Mouse (Mus musculus): Measurements from ENCODE around the gene Kcnq5. TPM values are rescaled to one million over a fixed set of nuclear protein-coding genes. Genes with fewer than 3 reads are reported as not detected.
"Not testable (repeated sequence)": the region's sequence is repeated elsewhere in the genome, so short reads cannot be mapped to it uniquely, and the experiment has no call there.

Gene Kcnq5
- polyA plus RNA-seq, 1 experiment from 2014 or later: 4.4 TPM

GRCm38 (mm10) chr1:21402804-21403203 lies 558.9 kb downstream of the Kcnq5 start:
- H3K4me1 ChIP-seq (ENCODE audit: control insufficient read depth in 2 of 2, insufficient read depth in 2 of 2, low read length in 2 of 2): peaks cover 0 to 2% of the 10 kb centered on the region in 2 experiments; a peak in 2 of 4 replicates
- no peaks in the 10 kb centered on the region for H3K9me3 ChIP-seq (ENCODE audit: control insufficient read depth, low read length)
- ATAC-seq (ENCODE audit: insufficient number of reproducible peaks, insufficient read depth, low FRiP score, low read depth): peak; percentile 61
- H3K4me2 ChIP-seq (ENCODE audit: low read length): no peak overlapping the region
- H3K9ac ChIP-seq (ENCODE audit: low read length): no peak overlapping the region
- H3K4me3 ChIP-seq (ENCODE audit: control insufficient read depth in 1 of 2, insufficient read depth in 1 of 2, low read depth in 1 of 2, low read length in 2 of 2): no peak overlapping the region
- H3K27me3 ChIP-seq (ENCODE audit: control insufficient read depth, insufficient read depth, low read length): no peaks in the 10 kb centered on the region
- 21% methylated on average over 8 of the region's 8 CpGs for WGBS
- H3K36me3 ChIP-seq (ENCODE audit: control insufficient read depth, insufficient read depth, low read length): peaks cover 12% of the 10 kb centered on the region; the same call in 1 of the 2 replicates
- 0 out of 4 replicates have a peak overlapping the region, but pooled peaks of 1 of the 2 experiments have one; percentile 33 for H3K27ac ChIP-seq (replicated peaks in 1 of 2; ENCODE audit: control insufficient read depth in 1 of 2, insufficient read depth in 1 of 2, low read depth in 2 of 2, low read length in 2 of 2)

- Histone ChIP-seq H3K27ac (replicated peaks in 1 of 2; ENCODE audit: control insufficient read depth in 1 of 2, insufficient read depth in 1 of 2, low read depth in 2 of 2, low read length in 2 of 2) (no peak overlapping the region), H3K4me1 (ENCODE audit: control insufficient read depth in 2 of 2, insufficient read depth in 2 of 2, low read length in 2 of 2) (no peaks in the 10 kb centered on the region), H3K27me3 (ENCODE audit: control insufficient read depth, insufficient read depth, low read length) (no peaks in the 10 kb centered on the region), H3K4me3 (ENCODE audit: control insufficient read depth in 1 of 2, insufficient read depth in 1 of 2, low read depth in 1 of 2, low read length in 2 of 2) (no peak overlapping the region), H3K36me3 (ENCODE audit: control insufficient read depth, insufficient read depth, low read length) (no peaks in the 10 kb centered on the region), H3K4me2 (ENCODE audit: low read length) (no peak overlapping the region), H3K9ac (ENCODE audit: low read length) (no peak overlapping the region), H3K9me3 (ENCODE audit: control insufficient read depth, low read length) (no peaks in the 10 kb centered on the region)
- no peak for ATAC-seq (ENCODE audit: insufficient number of reproducible peaks, insufficient read depth, low FRiP score, low read depth)
- WGBS: 73% methylated on average over 6 of the region's 6 CpGs
Observed at GRCm38 (mm10) chr1:21391138-21391671, 570.5 kb downstream of the Kcnq5 start.

- H3K9me3 ChIP-seq (ENCODE audit: control insufficient read depth, low read length): no peaks in the 10 kb centered on the region
- H3K4me3 ChIP-seq (ENCODE audit: control insufficient read depth in 1 of 2, insufficient read depth in 1 of 2, low read depth in 1 of 2, low read length in 2 of 2): no peak within 1 kb of the TSS
- H3K9ac ChIP-seq (ENCODE audit: low read length): no peak within 1 kb of the TSS
- H3K27ac ChIP-seq (replicated peaks in 1 of 2; ENCODE audit: control insufficient read depth in 1 of 2, insufficient read depth in 1 of 2, low read depth in 2 of 2, low read length in 2 of 2): no peak within 1 kb of the TSS
- no peaks in the 10 kb centered on the region for H3K36me3 ChIP-seq (ENCODE audit: control insufficient read depth, insufficient read depth, low read length)
- WGBS: 91% methylated on average over 1 of the region's 1 CpGs
- no peaks in the 10 kb centered on the region for H3K4me1 ChIP-seq (ENCODE audit: control insufficient read depth in 2 of 2, insufficient read depth in 2 of 2, low read length in 2 of 2)
- no peak for ATAC-seq (ENCODE audit: insufficient number of reproducible peaks, insufficient read depth, low FRiP score, low read depth)
- no peaks in the 10 kb centered on the region for H3K27me3 ChIP-seq (ENCODE audit: control insufficient read depth, insufficient read depth, low read length)
- no peak within 1 kb of the TSS for H3K4me2 ChIP-seq (ENCODE audit: low read length)
Observed at GRCm38 (mm10) chr1:21383256-21383655, 578.5 kb downstream of the Kcnq5 start, which contains the start of gene Khdc1b. Gene Khdc1b, plus strand, starts transcription at chr1:21383556.

GRCm38 (mm10) chr1:21368031-21368430 lies 593.7 kb downstream of the Kcnq5 start, which contains the start of gene Khdc1c:
Gene Khdc1c, plus strand, starts transcription at chr1:21368331.
- not testable (repeated sequence) for H3K4me2 ChIP-seq (ENCODE audit: low read length); H3K36me3 ChIP-seq (ENCODE audit: control insufficient read depth, insufficient read depth, low read length); H3K27ac ChIP-seq (replicated peaks in 1 of 2; ENCODE audit: control insufficient read depth in 1 of 2, insufficient read depth in 1 of 2, low read depth in 2 of 2, low read length in 2 of 2); H3K9ac ChIP-seq (ENCODE audit: low read length); ATAC-seq (ENCODE audit: insufficient number of reproducible peaks, insufficient read depth, low FRiP score, low read depth); H3K4me3 ChIP-seq (ENCODE audit: control insufficient read depth in 1 of 2, insufficient read depth in 1 of 2, low read depth in 1 of 2, low read length in 2 of 2); H3K9me3 ChIP-seq (ENCODE audit: control insufficient read depth, low read length); H3K4me1 ChIP-seq (ENCODE audit: control insufficient read depth in 2 of 2, insufficient read depth in 2 of 2, low read length in 2 of 2); H3K27me3 ChIP-seq (ENCODE audit: control insufficient read depth, insufficient read depth, low read length)
- 48% methylated on average over 1 of the region's 1 CpGs for WGBS

GRCm38 (mm10) chr1:21349341-21349740 lies 612.4 kb downstream of the Kcnq5 start, which contains the start of gene Khdc1a:
Gene Khdc1a, plus strand, starts transcription at chr1:21349641.
- Histone ChIP-seq H3K4me3 (ENCODE audit: control insufficient read depth in 1 of 2, insufficient read depth in 1 of 2, low read depth in 1 of 2, low read length in 2 of 2) (no peak within 1 kb of the TSS), H3K27me3 (ENCODE audit: control insufficient read depth, insufficient read depth, low read length) (no peaks in the 10 kb centered on the region), H3K36me3 (ENCODE audit: control insufficient read depth, insufficient read depth, low read length) (no peaks in the 10 kb centered on the region), H3K4me2 (ENCODE audit: low read length) (no peak within 1 kb of the TSS), H3K4me1 (ENCODE audit: control insufficient read depth in 2 of 2, insufficient read depth in 2 of 2, low read length in 2 of 2) (no peaks in the 10 kb centered on the region), H3K27ac (replicated peaks in 1 of 2; ENCODE audit: control insufficient read depth in 1 of 2, insufficient read depth in 1 of 2, low read depth in 2 of 2, low read length in 2 of 2) (no peak within 1 kb of the TSS), H3K9me3 (ENCODE audit: control insufficient read depth, low read length) (no peaks in the 10 kb centered on the region), H3K9ac (ENCODE audit: low read length) (no peak within 1 kb of the TSS)
- 73% methylated on average over 2 of the region's 2 CpGs for WGBS
- no peak for ATAC-seq (ENCODE audit: insufficient number of reproducible peaks, insufficient read depth, low FRiP score, low read depth)
